Mouse (Mus musculus): ENCODE measurements at regions not wholly inside any gene's neighbourhood (a gene's known extent, or its start where the extent isn't known, plus 50 kb on each side); places are given as distances from the start of the nearest gene placed in this dataset.

DNA sequence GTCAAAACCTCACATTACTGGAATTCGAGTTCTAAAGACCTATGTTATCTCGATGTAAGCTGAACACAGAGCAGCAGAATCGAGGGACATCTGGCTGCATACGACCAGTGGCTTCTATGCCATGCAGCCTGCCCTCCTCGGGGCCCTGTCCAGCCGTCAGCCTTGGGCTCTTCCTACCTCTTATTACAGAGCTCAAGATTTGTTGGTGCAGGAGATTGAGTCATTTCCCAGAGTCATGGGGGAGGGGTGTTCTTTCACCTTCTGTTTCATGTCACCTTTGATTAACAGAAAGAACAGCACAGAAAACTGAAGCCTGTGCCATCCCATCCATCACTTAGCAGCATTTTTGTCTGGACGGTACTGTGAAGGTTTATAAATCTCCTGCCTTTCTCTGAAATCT lies 52.1 kb downstream of the Sst start:
- TF ChIP-seq CTCF (conservative IDR thresholded peaks at IDR 0.05 in 1 of 2, IDR thresholded peaks at IDR 0.05 in 1 of 2; ENCODE audit: low read depth in 2 of 2, low read length in 2 of 2) (no peak), POLR2A (IDR thresholded peaks at IDR 0.05; ENCODE audit: low read depth, low read length) (no peak), EP300 (IDR thresholded peaks at IDR 0.05; ENCODE audit: low read length) (no peak), SIN3A (IDR thresholded peaks at IDR 0.05; ENCODE audit: low read length) (no peak)
